Mouse (Mus musculus): ENCODE measurements around the gene Nrap. TPM values are rescaled to one million over a fixed set of nuclear protein-coding genes. Genes with fewer than 3 reads are reported as not detected.

Gene Nrap
- total and polyA plus RNA-seq, 2 experiments from 2014 or later, result 60.1 to 163 TPM

GRCm38 (mm10) chr19:56300835-56301234 is 89.0 kb downstream of the Nrap start:
- H3K27ac ChIP-seq (ENCODE audit: low read depth), result no peak overlapping the region
- TF ChIP-seq CTCF (IDR thresholded peaks at IDR 0.05; ENCODE audit: low read depth), result no peak
- TF ChIP-seq EP300 (IDR thresholded peaks at IDR 0.05; ENCODE audit: low read depth), result no peak
- no peak overlapping the region for H3K4me3 ChIP-seq (ENCODE audit: low read depth, low read length)
- H3K9ac ChIP-seq (replicated peaks; ENCODE audit: low read depth, low read length), result no peak overlapping the region
- no peak overlapping the region for H3K4me2 ChIP-seq (ENCODE audit: low read depth, low read length)
- DNase-seq (ENCODE audit: low spot score) (no peak), ATAC-seq (ENCODE audit: insufficient read depth, low read depth) (no peak)
- H3K4me1 ChIP-seq (ENCODE audit: control insufficient read depth, insufficient read depth), result no peaks in the 10 kb centered on the region
- no peaks in the 10 kb centered on the region for H3K36me3 ChIP-seq (replicated peaks; ENCODE audit: control insufficient read depth, insufficient read depth, low read length)
- WGBS, result 50% methylated on average over 11 of the region's 11 CpGs
- 0 out of 2 replicates have a peak, but pooled peaks cover 3% of the 10 kb centered on the region for H3K27me3 ChIP-seq (ENCODE audit: control insufficient read depth, insufficient read depth, low read length)
- no peaks in the 10 kb centered on the region for H3K9me3 ChIP-seq (replicated peaks; ENCODE audit: control insufficient read depth, low read length)

- ATAC-seq (ENCODE audit: insufficient read depth, low read depth) (no peak), DNase-seq (ENCODE audit: low spot score) (no peak)
- TF ChIP-seq CTCF (IDR thresholded peaks at IDR 0.05; ENCODE audit: low read depth) (no peak), EP300 (IDR thresholded peaks at IDR 0.05; ENCODE audit: low read depth) (no peak)
- whole genome bisulfite sequencing, result 57% methylated on average over 3 of the region's 3 CpGs
- Histone ChIP-seq H3K9ac (replicated peaks; ENCODE audit: low read depth, low read length) (no peak overlapping the region), H3K27ac (ENCODE audit: low read depth) (no peak overlapping the region), H3K9me3 (replicated peaks; ENCODE audit: control insufficient read depth, low read length) (no peaks in the 10 kb centered on the region), H3K4me3 (ENCODE audit: low read depth, low read length) (no peak overlapping the region), H3K27me3 (ENCODE audit: control insufficient read depth, insufficient read depth, low read length) (no peaks in the 10 kb centered on the region), H3K4me2 (ENCODE audit: low read depth, low read length) (no peak overlapping the region), H3K4me1 (ENCODE audit: control insufficient read depth, insufficient read depth) (0 out of 2 replicates have a peak, but pooled peaks cover 1% of the 10 kb centered on the region), H3K36me3 (replicated peaks; ENCODE audit: control insufficient read depth, insufficient read depth, low read length) (no peaks in the 10 kb centered on the region)
Observed at GRCm38 (mm10) chr19:56297264-56297663, 92.6 kb downstream of the Nrap start.

- H3K27ac ChIP-seq (ENCODE audit: low read depth), result no peak overlapping the region
- no peak overlapping the region for H3K9ac ChIP-seq (replicated peaks; ENCODE audit: low read depth, low read length)
- no peaks in the 10 kb centered on the region for H3K9me3 ChIP-seq (replicated peaks; ENCODE audit: control insufficient read depth, low read length)
- no peak overlapping the region for H3K4me2 ChIP-seq (ENCODE audit: low read depth, low read length)
- H3K4me1 ChIP-seq (ENCODE audit: control insufficient read depth, insufficient read depth), result 0 out of 2 replicates have a peak, but pooled peaks cover 5% of the 10 kb centered on the region
- DNase-seq (ENCODE audit: low spot score) (no peak), ATAC-seq (ENCODE audit: insufficient read depth, low read depth) (no peak)
- WGBS, result 69% methylated on average over 9 of the region's 9 CpGs
- no peak overlapping the region for H3K4me3 ChIP-seq (ENCODE audit: low read depth, low read length)
- TF ChIP-seq CTCF (IDR thresholded peaks at IDR 0.05; ENCODE audit: low read depth), result no peak
- TF ChIP-seq EP300 (IDR thresholded peaks at IDR 0.05; ENCODE audit: low read depth), result no peak
- H3K36me3 ChIP-seq (replicated peaks; ENCODE audit: control insufficient read depth, insufficient read depth, low read length), result no peaks in the 10 kb centered on the region
- no peaks in the 10 kb centered on the region for H3K27me3 ChIP-seq (ENCODE audit: control insufficient read depth, insufficient read depth, low read length)
Observed at GRCm38 (mm10) chr19:56296668-56297067, 93.2 kb downstream of the Nrap start.

GRCm38 (mm10) chr19:56294654-56295399 is 95.0 kb downstream of the Nrap start:
- Histone ChIP-seq H3K4me2 (ENCODE audit: low read depth, low read length) (no peak overlapping the region), H3K4me1 (ENCODE audit: control insufficient read depth, insufficient read depth) (0 out of 2 replicates have a peak, but pooled peaks cover 5% of the 10 kb centered on the region), H3K27ac (ENCODE audit: low read depth) (no peak overlapping the region), H3K9me3 (replicated peaks; ENCODE audit: control insufficient read depth, low read length) (no peaks in the 10 kb centered on the region), H3K4me3 (ENCODE audit: low read depth, low read length) (no peak overlapping the region), H3K9ac (replicated peaks; ENCODE audit: low read depth, low read length) (no peak overlapping the region), H3K27me3 (ENCODE audit: control insufficient read depth, insufficient read depth, low read length) (no peaks in the 10 kb centered on the region), H3K36me3 (replicated peaks; ENCODE audit: control insufficient read depth, insufficient read depth, low read length) (no peaks in the 10 kb centered on the region)
- no peak for TF ChIP-seq EP300 (IDR thresholded peaks at IDR 0.05; ENCODE audit: low read depth)
- peak; percentile 86 for TF ChIP-seq CTCF (IDR thresholded peaks at IDR 0.05; ENCODE audit: low read depth)
- peak; percentile 87 for ATAC-seq (ENCODE audit: insufficient read depth, low read depth)
- 61% methylated on average over 7 of the region's 7 CpGs for WGBS
- DNase-seq (ENCODE audit: low spot score), result peak; percentile 83

GRCm38 (mm10) chr19:56292335-56292734 is 97.5 kb downstream of the Nrap start:
- WGBS, result 67% methylated on average over 9 of the region's 9 CpGs

More at GRCm38 (mm10) chr19:56292335-56292734, 97.5 kb downstream of the Nrap start:
- Histone ChIP-seq H3K4me1 (ENCODE audit: control insufficient read depth, insufficient read depth) (0 out of 2 replicates have a peak, but pooled peaks cover 5% of the 10 kb centered on the region), H3K4me2 (ENCODE audit: low read depth, low read length) (no peak overlapping the region), H3K4me3 (ENCODE audit: low read depth, low read length) (no peak overlapping the region), H3K27ac (ENCODE audit: low read depth) (no peak overlapping the region), H3K36me3 (replicated peaks; ENCODE audit: control insufficient read depth, insufficient read depth, low read length) (no peaks in the 10 kb centered on the region), H3K27me3 (ENCODE audit: control insufficient read depth, insufficient read depth, low read length) (no peaks in the 10 kb centered on the region), H3K9me3 (replicated peaks; ENCODE audit: control insufficient read depth, low read length) (no peaks in the 10 kb centered on the region), H3K9ac (replicated peaks; ENCODE audit: low read depth, low read length) (no peak overlapping the region)
- no peak for DNase-seq (ENCODE audit: low spot score)
- 0 out of 2 replicates have a peak, but pooled peaks have one; percentile 15 for ATAC-seq (ENCODE audit: insufficient read depth, low read depth)
- TF ChIP-seq CTCF (IDR thresholded peaks at IDR 0.05; ENCODE audit: low read depth) (no peak), EP300 (IDR thresholded peaks at IDR 0.05; ENCODE audit: low read depth) (no peak)
